Mouse (Mus musculus): ENCODE measurements around the gene Rbm20. TPM values are rescaled to one million over a fixed set of nuclear protein-coding genes. Genes with fewer than 3 reads are reported as not detected.

The Rbm20 gene
- total and polyA plus RNA-seq, 3 experiments = 143 to 231 (median 194) TPM

- H3K4me3 ChIP-seq = no peak overlapping the region
- peaks cover 1% of the 10 kb centered on the region; the same call in 1 of the 2 replicates for H3K4me1 ChIP-seq (ENCODE audit: control insufficient read depth, insufficient read depth, low read length)
- H3K79me2 ChIP-seq (replicated peaks; ENCODE audit: control insufficient read depth, insufficient read depth, low read length) = no peaks in the 10 kb centered on the region
- TF ChIP-seq EP300 (IDR thresholded peaks at IDR 0.05; ENCODE audit: insufficient read depth, low read depth, low read length) (no peak), POLR2A (IDR thresholded peaks at IDR 0.05; ENCODE audit: insufficient read depth, low read depth, low read length) (no peak), CTCF (IDR thresholded peaks at IDR 0.05) (no peak)
- no peaks in the 10 kb centered on the region for H3K36me3 ChIP-seq (ENCODE audit: control insufficient read depth, insufficient read depth, low read length)
- no peaks in the 10 kb centered on the region for H3K27me3 ChIP-seq (ENCODE audit: control insufficient read depth, insufficient read depth, low read length)
- no peak for DNase-seq
- intact Hi-C loops (cut with DNase I) = no loop called here
- no peak overlapping the region for H3K9ac ChIP-seq (ENCODE audit: low read depth, low read length)
- WGBS = 65% methylated on average over 9 of the region's 9 CpGs
- H3K27ac ChIP-seq = no peak overlapping the region
Measured at GRCm38 (mm10) chr19:53664831-53665230, 12.3 kb upstream of the Rbm20 start.

- 87% methylated on average over 4 of the region's 4 CpGs for WGBS
- Histone ChIP-seq H3K36me3 (ENCODE audit: control insufficient read depth, insufficient read depth, low read length) (no peaks in the 10 kb centered on the region), H3K27me3 (ENCODE audit: control insufficient read depth, insufficient read depth, low read length) (no peaks in the 10 kb centered on the region), H3K4me3 (no peak overlapping the region), H3K4me1 (ENCODE audit: control insufficient read depth, insufficient read depth, low read length) (peaks cover 3% of the 10 kb centered on the region; the same call in 1 of the 2 replicates), H3K27ac (no peak overlapping the region), H3K9ac (ENCODE audit: low read depth, low read length) (no peak overlapping the region), H3K79me2 (replicated peaks; ENCODE audit: control insufficient read depth, insufficient read depth, low read length) (no peaks in the 10 kb centered on the region)
- no peak for DNase-seq
- intact Hi-C loops (cut with DNase I) = no loop called here
- TF ChIP-seq EP300 (IDR thresholded peaks at IDR 0.05; ENCODE audit: insufficient read depth, low read depth, low read length) = no peak
- TF ChIP-seq POLR2A (IDR thresholded peaks at IDR 0.05; ENCODE audit: insufficient read depth, low read depth, low read length) = no peak
- TF ChIP-seq CTCF (IDR thresholded peaks at IDR 0.05) = no peak
Measured at GRCm38 (mm10) chr19:53665391-53665790, 11.7 kb upstream of the Rbm20 start.

GRCm38 (mm10) chr19:53666708-53667107, 10.4 kb upstream of the Rbm20 start:
- Histone ChIP-seq H3K79me2 (replicated peaks; ENCODE audit: control insufficient read depth, insufficient read depth, low read length) (no peaks in the 10 kb centered on the region), H3K27ac (no peak overlapping the region), H3K4me1 (ENCODE audit: control insufficient read depth, insufficient read depth, low read length) (peaks cover 2% of the 10 kb centered on the region; the same call in 1 of the 2 replicates), H3K36me3 (ENCODE audit: control insufficient read depth, insufficient read depth, low read length) (no peaks in the 10 kb centered on the region), H3K9ac (ENCODE audit: low read depth, low read length) (no peak overlapping the region), H3K27me3 (ENCODE audit: control insufficient read depth, insufficient read depth, low read length) (no peaks in the 10 kb centered on the region), H3K4me3 (no peak overlapping the region)
- intact Hi-C loops (cut with DNase I) = no loop called here
- no peak for DNase-seq
- TF ChIP-seq POLR2A (IDR thresholded peaks at IDR 0.05; ENCODE audit: insufficient read depth, low read depth, low read length) (no peak), EP300 (IDR thresholded peaks at IDR 0.05; ENCODE audit: insufficient read depth, low read depth, low read length) (no peak)
- WGBS = 38% methylated on average over 8 of the region's 8 CpGs

GRCm38 (mm10) chr19:53668821-53669220, 8.3 kb upstream of the Rbm20 start:
- no peak for DNase-seq
- no peaks in the 10 kb centered on the region; the same call in 1 of the 2 replicates for H3K27me3 ChIP-seq (ENCODE audit: control insufficient read depth, insufficient read depth, low read length)
- intact Hi-C loops (cut with DNase I) = no loop called here
- 87% methylated on average over 7 of the region's 7 CpGs for WGBS
- H3K4me3 ChIP-seq = no peak overlapping the region
- no peak overlapping the region for H3K9ac ChIP-seq (ENCODE audit: low read depth, low read length)
- H3K27ac ChIP-seq = no peak overlapping the region
- H3K79me2 ChIP-seq (replicated peaks; ENCODE audit: control insufficient read depth, insufficient read depth, low read length) = no peaks in the 10 kb centered on the region
- H3K4me1 ChIP-seq (ENCODE audit: control insufficient read depth, insufficient read depth, low read length) = peaks cover 2% of the 10 kb centered on the region; the same call in 1 of the 2 replicates
- H3K36me3 ChIP-seq (ENCODE audit: control insufficient read depth, insufficient read depth, low read length) = no peaks in the 10 kb centered on the region
- TF ChIP-seq POLR2A (IDR thresholded peaks at IDR 0.05; ENCODE audit: insufficient read depth, low read depth, low read length) (no peak), EP300 (IDR thresholded peaks at IDR 0.05; ENCODE audit: insufficient read depth, low read depth, low read length) (no peak), CTCF (IDR thresholded peaks at IDR 0.05) (no peak)

GRCm38 (mm10) chr19:53670625-53671141, 6.4 kb upstream of the Rbm20 start:
- intact Hi-C loops (cut with DNase I) = loop anchor here (10.0 kb wide), 1 partner anchor 84 kb away; no protein-coding TSS in a partner anchor
- Histone ChIP-seq H3K9ac (ENCODE audit: low read depth, low read length) (no peak overlapping the region), H3K79me2 (replicated peaks; ENCODE audit: control insufficient read depth, insufficient read depth, low read length) (no peaks in the 10 kb centered on the region), H3K4me1 (ENCODE audit: control insufficient read depth, insufficient read depth, low read length) (peaks cover 2% of the 10 kb centered on the region; the same call in 1 of the 2 replicates), H3K4me3 (no peak overlapping the region), H3K27ac (peak overlapping the region; percentile 86), H3K27me3 (ENCODE audit: control insufficient read depth, insufficient read depth, low read length) (no peaks in the 10 kb centered on the region; the same call in 1 of the 2 replicates), H3K36me3 (ENCODE audit: control insufficient read depth, insufficient read depth, low read length) (no peaks in the 10 kb centered on the region)
- peak; percentile 80 for TF ChIP-seq EP300 (IDR thresholded peaks at IDR 0.05; ENCODE audit: insufficient read depth, low read depth, low read length)
- TF ChIP-seq CTCF (IDR thresholded peaks at IDR 0.05) = no peak
- WGBS = 34% methylated on average over 12 of the region's 12 CpGs
- peak; percentile 69 to 84 for DNase-seq

GRCm38 (mm10) chr19:53671432-53671831, 5.7 kb upstream of the Rbm20 start:
- peak overlapping the region; percentile 86 for H3K27ac ChIP-seq
- intact Hi-C loops (cut with DNase I) = loop anchor here (10.0 kb wide), 1 partner anchor 83 kb away; no protein-coding TSS in a partner anchor
- no peak overlapping the region for H3K4me3 ChIP-seq
- no peaks in the 10 kb centered on the region; the same call in 1 of the 2 replicates for H3K27me3 ChIP-seq (ENCODE audit: control insufficient read depth, insufficient read depth, low read length)
- DNase-seq = no peak
- no peaks in the 10 kb centered on the region for H3K36me3 ChIP-seq (ENCODE audit: control insufficient read depth, insufficient read depth, low read length)
- 39% methylated on average over 3 of the region's 3 CpGs for WGBS
- TF ChIP-seq POLR2A (IDR thresholded peaks at IDR 0.05; ENCODE audit: insufficient read depth, low read depth, low read length) = no peak
- no peak for TF ChIP-seq EP300 (IDR thresholded peaks at IDR 0.05; ENCODE audit: insufficient read depth, low read depth, low read length)
- no peak for TF ChIP-seq CTCF (IDR thresholded peaks at IDR 0.05)
- H3K4me1 ChIP-seq (ENCODE audit: control insufficient read depth, insufficient read depth, low read length) = peaks cover 2% of the 10 kb centered on the region; the same call in 1 of the 2 replicates
- no peak overlapping the region for H3K9ac ChIP-seq (ENCODE audit: low read depth, low read length)
- H3K79me2 ChIP-seq (replicated peaks; ENCODE audit: control insufficient read depth, insufficient read depth, low read length) = no peaks in the 10 kb centered on the region

Measured in heart, adult 2 months (tissue).